Mouse (Mus musculus): ENCODE results near the gene Olfr1046.
"Not testable (repeated sequence)": the region's sequence is repeated elsewhere in the genome, so short reads cannot be mapped to it uniquely, and the experiment has no call there.

The Olfr1046 gene

GRCm38 (mm10) chr2:86219214-86219613, at the start of gene Olfr1046:
Olfr1046 (minus strand) TSS chr2:86219314.
- no peak for DNase-seq

- not testable (repeated sequence) for DNase-seq
Observed at GRCm38 (mm10) chr2:86258228-86258627, 39.1 kb upstream of the Olfr1046 start, which contains the start of gene Olfr1049. Olfr1049 (minus strand) TSS chr2:86258328.

GRCm38 (mm10) chr2:86240189-86240588, 21.1 kb upstream of the Olfr1046 start, which contains the start of gene Olfr1048:
Olfr1048 (minus strand) TSS chr2:86240289.
- no peak for DNase-seq

GRCm38 (mm10) chr2:86231301-86231700, 12.2 kb upstream of the Olfr1046 start, which contains the start of gene Olfr1047:
Olfr1047 (minus strand) TSS chr2:86231401.
- no peak for DNase-seq

- DNase-seq, result no peak
Observed at GRCm38 (mm10) chr2:86202909-86203308, 16.2 kb downstream of the Olfr1046 start, which contains the start of gene Olfr1045. Olfr1045 (minus strand) TSS chr2:86203009.

GRCm38 (mm10) chr2:86195863-86196262, 23.3 kb downstream of the Olfr1046 start:
- no peak for DNase-seq

- no peak for DNase-seq
Observed at GRCm38 (mm10) chr2:86185583-86185982, 33.5 kb downstream of the Olfr1046 start, which contains the start of gene Olfr52. Olfr52 (minus strand) TSS chr2:86185683.

GRCm38 (mm10) chr2:86179950-86180349, 39.2 kb downstream of the Olfr1046 start:
- no peak for DNase-seq

- no peak for DNase-seq
Observed at GRCm38 (mm10) chr2:86177720-86178119, 41.4 kb downstream of the Olfr1046 start, which contains the start of gene Olfr1044. Olfr1044 (minus strand) TSS chr2:86177820.

GRCm38 (mm10) chr2:86175422-86175821, 43.7 kb downstream of the Olfr1046 start:
- not testable (repeated sequence) for DNase-seq

GRCm38 (mm10) chr2:86167422-86167821, 51.7 kb downstream of the Olfr1046 start, which contains the start of gene Olfr1043:
Olfr1043 (minus strand) TSS chr2:86167522.
- DNase-seq, result no peak
